In the genomic region with DNA sequence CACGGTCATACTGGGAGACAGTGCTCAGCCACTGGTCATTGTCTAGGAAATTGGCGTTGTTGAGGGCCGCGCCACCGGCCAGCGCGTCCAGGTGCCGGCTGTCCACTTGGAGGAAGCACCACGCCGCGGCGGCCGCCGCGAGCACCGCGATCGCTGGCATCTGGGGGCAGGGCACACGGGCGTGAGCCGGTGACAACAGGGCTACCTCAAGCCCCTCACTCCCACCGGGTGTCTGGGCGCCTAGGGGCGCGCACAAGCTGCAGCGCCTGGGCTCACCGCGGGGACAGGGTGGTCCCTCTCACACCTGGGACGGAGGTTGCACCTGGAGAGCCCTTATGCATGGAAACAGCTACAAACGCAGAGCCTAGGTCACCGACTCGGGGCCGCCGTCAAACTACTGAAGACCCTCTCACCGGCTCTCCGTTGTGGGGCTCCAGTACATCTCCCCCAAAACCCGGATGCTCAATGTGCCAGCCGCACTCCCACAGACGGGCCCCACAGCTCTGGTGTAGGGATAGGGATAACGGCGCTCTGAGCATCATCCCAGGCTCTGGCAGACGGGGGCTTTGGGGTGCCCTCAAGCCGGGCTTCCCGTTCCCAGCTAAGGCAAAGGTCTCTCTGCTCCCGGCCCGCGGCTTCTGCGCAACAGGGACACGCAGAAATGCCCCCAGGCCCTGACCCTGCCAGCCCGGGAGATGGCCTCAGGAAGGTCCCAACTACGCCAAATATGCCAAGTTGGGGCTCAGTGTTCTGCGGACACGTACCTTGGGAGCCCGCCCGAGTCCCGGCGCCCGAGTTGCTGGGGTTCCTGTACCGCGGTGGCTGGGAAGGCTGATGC, we compare ENCODE assay signal across 8 mouse cellular contexts. TPM values are rescaled to one million over a fixed set of nuclear protein-coding genes. Genes with fewer than 3 reads are reported as not detected.
A peak's percentile ranks its signal among the peaks of the same experiment; 100 is the strongest.
DNase-seq lines count a peak whose midpoint lies in the region; ATAC-seq and TF ChIP-seq lines count a peak whose summit lies in the region.

No protein-coding gene starts in this region.

- no peaks in the 10 kb centered on the region for H3K36me3 ChIP-seq in testis, adult 2 months (ENCODE audit: control insufficient read depth, insufficient read depth, low read length)
- no peaks in the 10 kb centered on the region for H3K36me3 ChIP-seq in limb, embryonic 14.5 days (ENCODE audit: control insufficient read depth, insufficient read depth, low read length)

- no peak for TF ChIP-seq POLR2A in testis, adult 2 months (IDR thresholded peaks at IDR 0.05; ENCODE audit: control insufficient read depth, low read depth, low read length)
- TF ChIP-seq POLR2A in limb, embryonic 14.5 days (IDR thresholded peaks at IDR 0.05; ENCODE audit: borderline replicate concordance, extremely low read depth, insufficient read depth, insufficient read length), result no peak

- no peaks in the 10 kb centered on the region for H3K9me3 ChIP-seq in limb, embryonic 14.5 days (ENCODE audit: control insufficient read depth, low read length)

- no peaks in the 10 kb centered on the region for H3K27me3 ChIP-seq in testis, adult 2 months (ENCODE audit: control insufficient read depth, insufficient read depth, low read length)
- peaks cover 18% of the 10 kb centered on the region for H3K27me3 ChIP-seq in limb, embryonic 14.5 days (ENCODE audit: control insufficient read depth, insufficient read depth, low read length)

- peak overlapping the region; percentile 65 for H3K4me2 ChIP-seq in limb, embryonic 14.5 days (replicated peaks; ENCODE audit: low read depth, low read length, severe bottlenecking)

- DNase-seq in frontal cortex, adult 2 months (ENCODE audit: extremely low spot score in 1 of 2, low spot score in 1 of 2), result no peak
- no peak for DNase-seq in testis, postnatal 10 days (ENCODE audit: low spot score)
- no peak for DNase-seq in limb, embryonic 14.5 days (ENCODE audit: low spot score)
- no peak for DNase-seq in ovary, postnatal 14 days (ENCODE audit: low spot score)
- DNase-seq in frontal cortex, postnatal 25 days (ENCODE audit: low spot score in 2 of 2), result no peak

- no peak overlapping the region for H3K9ac ChIP-seq in limb, embryonic 14.5 days (ENCODE audit: low read depth, low read length, severe bottlenecking)

- peak; percentile 71 for ATAC-seq in frontal cortex, adult (ENCODE audit: low TSS enrichment)
- ATAC-seq in limb, embryonic 14.5 days (ENCODE audit: low FRiP score, low read depth), result peak; percentile 34; the same call in 1 of the 2 replicates
- no peak for ATAC-seq in monocyte, adult 5-6 weeks (replicated peaks; ENCODE audit: insufficient number of reproducible peaks, low FRiP score, low TSS enrichment, poor library complexity, severe bottlenecking)

- H3K4me1 ChIP-seq in testis, adult 2 months (ENCODE audit: control insufficient read depth, insufficient read depth, low read length), result peaks cover 6% of the 10 kb centered on the region
- peaks cover 15% of the 10 kb centered on the region for H3K4me1 ChIP-seq in limb, embryonic 14.5 days (ENCODE audit: control insufficient read depth, insufficient read depth, low read length)

- TF ChIP-seq CTCF in testis, adult 2 months (IDR thresholded peaks at IDR 0.05; ENCODE audit: control insufficient read depth, insufficient read depth, insufficient replicate concordance, low read depth, low read length), result no peak

- no peak overlapping the region for H3K27ac ChIP-seq in testis, adult 2 months (ENCODE audit: control insufficient read depth, insufficient read depth, low read depth, low read length)
- no peak overlapping the region for H3K27ac ChIP-seq in limb, embryonic 14.5 days (replicated peaks; ENCODE audit: low read depth, low read length)

- peak overlapping the region; percentile 11 for H3K4me3 ChIP-seq in testis, adult 2 months (ENCODE audit: control insufficient read depth, low read depth, low read length)
- H3K4me3 ChIP-seq in limb, embryonic 14.5 days (replicated peaks; ENCODE audit: low read length), result peak overlapping the region; percentile 38

- WGBS in limb, embryonic 14.5 days, result 2% methylated on average over 47 of the region's 60 CpGs

RNA-seq across cellular contexts. Expression of a gene that starts 0.5 kb away (rescaled TPM):
- 89.1 and 89.9 TPM in 2 replicates for polyA plus RNA-seq in frontal cortex, adult 2 months (2012; rRNA removed)
- 0.70 and 0.79 TPM in 2 replicates for polyA plus RNA-seq in testis, adult 2 months (2012; rRNA removed)
- polyA plus RNA-seq in limb, embryonic 14.5 days (2012; rRNA removed), result 1.6 and 2.0 TPM in 2 replicates
- polyA plus RNA-seq in limb, embryonic 14.5 days (2014; fragmentation: Nextera tagmentation; extraction: Ambion mirVana), result 2.1 and 2.6 TPM in 2 replicates
- not detected in 3 replicates for total RNA-seq in monocyte, adult 5-6 weeks (2017)

Comparison
In these comparisons a context has a peak if more than half of its experiments do, and no peak if none do; other contexts are left out.
1. RNA of a gene that starts 0.5 kb away (polyA plus RNA-seq): 89.1 to 89.9 TPM in frontal cortex, adult 2 months; 1.6 to 2.6 TPM in limb, embryonic 14.5 days and 0.70 to 0.79 TPM in testis, adult 2 months; every median in the first group is over 10 times any median in the second.